Mouse (Mus musculus) gastrocnemius, adult 8-10 months (tissue): ENCODE measurements around the gene Grhl1. TPM values are rescaled to one million over a fixed set of nuclear protein-coding genes. Genes with fewer than 3 reads are reported as not detected.
"Not testable (repeated sequence)": the region's sequence is repeated elsewhere in the genome, so short reads cannot be mapped to it uniquely, and the experiment has no call there.

Experiments
- DNase-seq, 2 experiments: peaks; one replicate each; pipeline ENCODE4 v3.0.0; 2022; ENCODE audit warnings: low spot score in 2 of 2
- total RNA-seq, 4 experiments: library from RNA; stranded (reverse); gene quantifications; 2 replicates each; pipeline ENCODE4 v1.2.4; 2022

Grhl1 gene
- under 1 TPM in 3 of 4 experiments, not detected in 1; 0.10 to 0.22 (median 0.12) TPM for total RNA-seq

DNA sequence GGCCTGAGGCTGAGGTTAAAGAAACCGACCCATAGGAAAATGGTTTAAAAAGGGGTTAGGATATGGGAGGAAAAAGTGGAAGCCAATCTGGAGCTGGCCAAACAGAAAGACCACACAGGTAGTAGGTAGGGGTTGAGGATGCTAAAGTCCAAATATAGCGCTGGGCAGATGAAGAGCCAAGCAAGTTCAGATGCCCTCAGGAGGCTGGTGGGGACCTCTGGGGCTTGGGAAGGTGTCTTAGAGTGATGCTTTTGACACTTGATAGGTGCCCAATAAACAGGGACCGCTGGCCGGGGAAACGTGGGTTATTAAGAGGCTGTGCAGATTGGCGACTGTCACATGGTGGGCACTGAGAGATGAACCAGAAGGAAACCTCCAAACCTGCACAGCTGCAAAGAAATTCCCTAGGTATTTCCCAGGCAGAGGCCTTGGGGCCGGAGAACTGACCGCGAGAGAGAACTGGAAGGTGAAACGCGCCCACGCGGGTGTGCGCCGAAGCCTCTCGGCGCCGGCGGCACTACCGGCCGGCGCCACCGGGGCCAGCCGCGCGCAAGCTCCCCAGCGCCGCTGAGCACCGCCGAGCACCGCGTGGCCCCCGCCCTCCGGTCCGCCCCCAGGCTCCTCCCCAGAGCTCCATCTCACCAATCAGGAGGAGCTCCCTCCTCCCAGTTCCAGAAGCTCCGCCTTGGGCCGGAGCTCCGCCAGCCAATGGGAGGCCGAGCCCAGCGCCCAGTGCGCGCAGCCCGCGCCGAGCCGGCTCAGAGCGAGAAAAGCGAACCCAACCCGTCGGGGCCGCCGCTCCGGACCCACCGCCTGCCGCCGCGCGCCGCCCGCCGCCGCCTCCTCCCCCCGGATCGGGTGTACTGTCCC lies at the start of gene Grhl1:
Grhl1 (plus strand) TSS at position 761 of the 870 bp plus-strand sequence.
- peak; percentile 92 to 93 for DNase-seq

DNA sequence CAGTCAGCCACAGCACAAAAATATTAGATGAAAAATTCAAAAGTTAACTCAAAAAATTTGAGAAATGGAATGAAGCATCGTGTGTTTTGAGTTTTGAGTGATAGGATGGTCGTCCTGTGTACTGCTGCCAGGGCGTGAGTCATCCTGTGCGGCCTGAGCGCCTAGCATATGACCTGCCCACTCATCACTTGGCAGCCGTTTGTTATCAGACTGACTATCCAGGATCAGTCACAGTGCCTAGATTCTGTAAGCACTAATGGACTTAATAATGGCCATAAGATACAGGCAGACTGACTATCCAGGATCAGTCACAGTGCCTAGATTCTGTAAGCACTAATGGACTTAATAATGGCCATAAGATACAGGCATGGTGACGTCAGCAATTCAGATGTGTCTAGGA lies 47.0 kb upstream of the Grhl1 start:
- DNase-seq, result not testable (repeated sequence)

DNA sequence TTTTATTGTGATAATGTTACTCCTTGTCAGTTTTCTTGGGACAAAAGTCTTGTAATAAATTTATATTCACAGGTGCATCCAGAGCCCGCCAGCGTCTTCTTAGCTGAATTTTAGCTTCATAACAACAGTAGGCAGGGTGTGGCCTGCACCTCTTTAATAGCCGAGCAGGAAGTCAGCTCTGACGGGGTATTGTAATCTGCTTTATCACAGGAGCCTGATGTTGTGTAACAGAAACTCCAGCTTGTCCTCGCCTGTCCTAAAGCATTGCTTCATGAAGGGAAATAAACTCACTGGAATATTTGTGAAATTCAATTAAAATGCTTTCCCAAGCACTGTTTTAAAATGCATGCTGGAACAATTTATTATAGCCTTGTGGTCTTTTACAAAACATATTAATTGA lies 35.7 kb upstream of the Grhl1 start:
- DNase-seq, result no peak

DNA sequence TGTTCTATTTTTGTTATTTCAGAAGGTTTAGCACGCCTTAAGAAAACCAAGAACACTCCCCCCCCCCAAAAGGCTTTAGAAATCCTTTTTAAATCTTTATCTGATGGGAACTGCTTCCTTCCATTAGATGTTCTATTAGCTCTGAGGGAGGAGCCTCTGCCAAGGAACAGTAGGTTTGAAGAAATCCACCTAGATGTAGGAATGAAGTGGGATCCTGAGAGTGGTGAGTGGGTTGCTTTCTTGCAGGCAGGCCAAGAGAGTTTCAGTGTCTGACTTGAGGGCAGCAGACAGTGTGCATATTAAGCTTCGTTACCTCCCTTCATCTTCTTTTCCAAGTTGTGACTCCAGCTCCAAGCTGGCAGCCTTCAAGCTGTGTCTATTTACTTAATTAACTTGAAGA lies 34.9 kb upstream of the Grhl1 start:
- no peak for DNase-seq

DNA sequence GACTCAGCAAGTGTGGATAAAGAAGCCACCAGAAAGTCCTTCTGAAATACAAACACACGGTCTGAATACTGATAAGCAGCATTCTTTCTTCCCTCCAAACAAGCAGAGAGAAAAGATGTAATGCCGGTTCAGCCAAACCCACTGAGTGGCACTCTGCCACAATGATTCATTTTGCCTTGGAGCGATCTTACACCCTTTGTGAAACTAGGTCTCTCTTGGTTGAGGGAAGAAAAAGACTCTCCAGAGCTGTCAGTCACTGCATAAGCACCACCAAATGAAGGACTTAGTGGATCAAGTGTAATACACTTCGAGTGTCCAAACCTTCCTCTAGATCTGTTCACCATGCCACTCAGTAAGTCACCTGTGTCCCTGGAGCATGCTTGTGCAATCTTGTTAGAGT lies 34.1 kb upstream of the Grhl1 start:
- DNase-seq, result no peak

DNA sequence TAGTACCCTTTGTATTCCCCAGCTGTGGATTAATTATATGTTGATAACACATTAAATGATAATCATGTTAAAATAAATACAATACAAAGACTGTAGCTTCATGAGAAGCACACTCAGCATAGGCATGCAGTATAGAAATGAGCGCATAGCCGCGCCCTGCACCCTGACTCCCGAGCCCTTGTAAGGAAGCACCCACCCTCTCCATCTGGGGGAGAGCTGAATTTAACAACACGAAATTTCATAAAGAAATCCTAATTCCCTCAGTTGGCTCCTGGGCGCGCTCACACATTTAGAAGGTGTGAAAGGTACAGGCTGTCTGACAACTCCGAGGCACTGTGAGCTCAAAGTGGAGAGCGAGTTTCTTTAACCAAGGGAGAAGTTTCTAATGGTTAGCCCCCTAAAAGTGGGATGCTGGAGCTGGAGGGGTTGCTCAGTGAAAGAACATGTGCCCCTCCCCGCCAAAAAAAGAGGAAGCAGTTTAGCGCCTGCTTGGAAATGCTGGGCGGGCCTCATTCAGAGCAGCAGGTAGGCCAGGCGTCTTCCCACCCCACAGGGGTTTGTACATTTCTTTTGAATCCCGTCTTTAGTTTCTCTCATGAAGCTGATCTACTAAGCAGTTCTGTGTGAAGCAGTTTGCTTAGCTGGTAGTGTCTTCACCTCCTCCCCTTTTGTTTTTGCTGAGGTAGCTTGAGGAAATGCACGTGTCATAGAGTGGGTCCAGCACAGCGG lies 30.5 kb upstream of the Grhl1 start:
- DNase-seq, result no peak

DNA sequence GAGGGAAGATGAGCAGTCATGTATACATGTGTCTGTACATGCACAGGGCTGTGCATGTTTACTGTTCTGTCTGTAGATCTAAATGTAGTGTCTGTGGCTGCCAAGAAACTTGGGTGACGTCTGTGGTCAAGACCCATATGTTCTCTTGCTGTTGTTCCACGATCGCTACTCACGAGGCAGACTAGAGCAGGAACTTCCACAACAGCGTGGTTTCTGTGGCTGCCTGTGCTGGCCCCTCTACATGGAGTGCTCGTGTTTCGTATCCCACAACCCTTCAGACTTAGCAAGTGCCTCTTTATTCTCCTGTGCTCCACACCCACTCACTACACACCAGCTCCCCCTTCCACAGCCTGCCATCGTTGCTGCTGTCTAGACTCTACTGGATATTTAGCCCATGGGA lies 24.4 kb upstream of the Grhl1 start:
- no peak for DNase-seq

DNA sequence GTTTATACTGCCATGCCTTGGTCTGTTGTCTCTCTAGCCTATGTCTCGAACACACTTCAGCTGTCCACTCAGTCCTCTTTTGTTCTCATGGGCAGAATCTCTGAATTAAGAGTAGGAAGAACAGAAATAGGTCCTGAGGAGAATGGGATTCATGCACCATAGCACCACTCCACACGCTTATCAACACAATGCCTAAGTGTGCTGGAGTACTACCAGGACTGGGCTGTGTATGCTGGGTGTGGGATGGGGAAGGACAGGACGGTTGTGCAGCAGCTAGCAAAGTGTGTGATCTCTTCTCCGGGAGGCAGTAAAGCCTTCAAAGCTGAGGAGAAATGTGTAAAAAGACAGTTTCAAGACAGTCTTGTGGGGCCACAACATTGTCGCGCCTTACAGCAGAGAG lies 23.2 kb upstream of the Grhl1 start:
- DNase-seq, result no peak

DNA sequence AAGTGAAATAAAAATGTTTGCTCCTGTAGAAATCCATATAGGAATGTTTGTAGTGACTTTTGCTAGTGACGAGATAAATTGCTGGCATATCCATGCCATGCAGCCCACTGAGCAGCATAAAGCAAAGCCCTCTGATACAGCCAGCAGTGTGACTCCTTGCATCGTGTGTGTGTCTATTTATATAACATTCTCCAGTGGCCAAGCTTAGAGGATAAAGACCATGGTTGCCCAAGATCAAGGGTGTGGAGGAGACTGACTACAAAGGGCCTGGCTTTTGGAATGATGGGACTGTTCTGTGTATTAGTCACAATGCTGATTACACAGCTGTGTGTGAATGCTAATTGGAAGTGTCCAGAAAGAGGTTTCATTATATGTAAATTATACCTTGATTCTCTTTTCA lies 19.6 kb upstream of the Grhl1 start:
- DNase-seq, result no peak

DNA sequence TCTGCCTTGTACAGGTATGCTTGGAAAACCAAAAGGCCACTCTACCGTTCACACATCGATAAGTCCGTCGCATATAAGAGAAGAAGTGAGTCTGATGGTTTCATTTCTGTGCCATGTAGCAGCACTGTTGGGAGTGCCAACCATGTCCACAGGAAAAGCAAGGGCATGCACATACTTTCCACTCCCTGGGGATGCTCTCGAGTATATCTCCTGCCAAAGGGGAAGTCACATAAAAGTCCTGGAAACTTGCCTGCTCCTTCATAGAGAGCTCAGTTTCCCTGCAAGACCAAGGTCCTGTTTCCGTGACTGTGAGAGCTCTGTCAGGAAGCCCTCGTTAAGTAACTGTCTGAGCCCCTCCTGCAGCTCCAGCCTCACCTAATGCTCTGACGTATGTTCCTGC lies 16.1 kb upstream of the Grhl1 start:
- DNase-seq, result no peak

DNA sequence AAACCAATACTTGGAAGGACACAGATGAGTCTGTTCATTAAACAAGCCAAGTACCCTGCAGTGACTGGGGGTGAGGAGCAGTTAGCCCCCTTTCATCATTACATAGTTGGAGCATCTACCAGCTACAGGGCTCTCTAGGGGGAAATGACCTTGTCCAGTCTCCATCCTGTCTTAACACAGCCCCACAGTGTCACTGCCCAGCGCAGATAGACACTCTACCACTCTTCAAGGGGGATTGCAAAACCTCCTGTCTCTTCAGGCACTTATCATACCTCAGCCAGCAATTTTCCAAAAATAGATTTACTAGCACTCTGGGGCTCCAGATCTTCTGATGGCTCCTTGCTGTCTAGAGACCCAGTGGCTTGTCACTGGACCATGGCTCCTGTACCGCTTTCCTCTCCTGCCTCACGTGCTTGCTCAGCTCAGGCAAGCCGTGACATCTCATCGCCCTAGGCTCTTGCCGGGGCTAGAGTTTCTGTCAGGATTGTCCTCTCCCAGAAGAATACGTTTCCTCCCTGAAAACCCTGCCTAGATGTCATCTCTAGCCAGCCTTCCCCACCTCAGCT lies 8.6 kb upstream of the Grhl1 start:
- no peak for DNase-seq

DNA sequence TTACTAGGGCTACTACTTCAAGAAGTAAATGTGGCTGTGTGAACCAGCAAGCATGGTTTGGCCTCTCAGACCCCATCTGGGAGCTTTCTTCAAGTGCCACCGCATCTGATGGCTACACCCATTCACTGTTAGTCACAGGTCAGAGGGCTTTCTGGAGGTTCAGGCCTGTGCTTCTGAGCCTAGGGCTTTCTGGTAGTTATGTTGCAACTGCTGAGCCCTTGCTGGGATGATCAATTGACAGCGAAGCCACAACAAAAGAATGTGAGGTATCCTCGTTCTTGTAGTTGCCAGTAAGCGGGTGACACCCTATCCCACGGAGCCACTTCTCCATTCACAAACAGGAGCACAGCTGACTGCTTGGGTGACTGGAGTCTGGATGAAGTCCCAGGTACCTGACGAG lies 6.8 kb upstream of the Grhl1 start:
- no peak for DNase-seq

DNA sequence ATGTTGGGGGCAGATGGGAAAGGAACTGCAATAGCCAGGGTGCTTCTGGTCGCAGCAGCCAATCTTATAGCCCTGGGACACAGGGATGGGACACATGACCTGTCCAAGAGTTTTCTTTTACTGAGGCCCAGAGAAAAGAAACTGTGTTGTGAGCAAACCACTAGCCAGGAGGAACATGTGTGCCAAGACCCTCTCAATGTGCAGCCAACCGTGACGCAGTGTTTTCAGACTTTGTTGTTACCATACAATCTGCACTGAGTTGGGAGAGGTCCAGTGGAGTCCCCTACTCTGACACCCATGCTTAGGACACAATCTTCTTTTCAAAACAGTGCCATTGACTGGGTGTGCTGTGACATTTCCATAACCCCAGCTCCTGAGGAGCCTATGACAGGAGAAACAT lies 4.5 kb upstream of the Grhl1 start:
- DNase-seq, result no peak

DNA sequence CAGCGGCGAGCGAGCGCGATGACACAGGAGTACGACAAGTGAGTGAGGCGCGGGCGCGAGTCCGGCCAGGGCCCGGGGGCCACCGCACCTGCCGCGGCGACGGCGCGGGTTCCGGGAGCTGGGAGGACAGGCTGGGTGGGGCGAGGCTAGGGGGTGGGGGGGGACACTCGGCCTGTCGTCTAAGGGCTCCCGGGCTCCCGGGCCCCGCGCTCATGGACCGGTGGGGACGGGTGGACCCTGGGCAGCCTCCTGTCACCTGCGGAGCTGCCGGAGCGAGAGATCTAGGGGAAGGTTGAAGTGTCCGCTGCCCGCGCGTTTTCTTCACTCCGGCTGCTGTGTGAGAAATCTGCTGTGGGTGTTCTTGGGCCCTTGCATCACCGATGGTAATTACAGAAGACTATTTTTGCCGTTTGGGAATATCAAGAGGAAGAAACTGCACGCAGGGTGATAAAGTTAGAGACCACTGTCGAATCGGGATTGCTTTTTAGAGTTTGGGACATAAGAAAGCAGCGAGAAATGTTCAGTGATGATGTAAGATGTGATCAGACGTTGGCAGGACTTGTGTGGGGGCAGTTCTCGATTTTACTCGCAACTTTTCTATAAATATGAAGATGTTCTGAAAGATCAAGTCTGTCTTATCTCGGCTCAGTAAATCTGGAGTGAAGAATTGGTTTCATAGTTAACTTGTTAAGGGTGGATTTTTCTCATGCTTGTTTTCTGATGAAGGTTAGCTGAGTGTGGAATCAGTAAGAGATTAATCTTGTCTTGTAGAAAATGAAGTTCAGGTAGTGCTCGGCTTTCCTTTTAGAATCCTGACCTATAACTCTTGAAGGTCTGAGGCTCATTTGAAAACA lies 565 bp downstream of the Grhl1 start:
- no peak for DNase-seq

DNA sequence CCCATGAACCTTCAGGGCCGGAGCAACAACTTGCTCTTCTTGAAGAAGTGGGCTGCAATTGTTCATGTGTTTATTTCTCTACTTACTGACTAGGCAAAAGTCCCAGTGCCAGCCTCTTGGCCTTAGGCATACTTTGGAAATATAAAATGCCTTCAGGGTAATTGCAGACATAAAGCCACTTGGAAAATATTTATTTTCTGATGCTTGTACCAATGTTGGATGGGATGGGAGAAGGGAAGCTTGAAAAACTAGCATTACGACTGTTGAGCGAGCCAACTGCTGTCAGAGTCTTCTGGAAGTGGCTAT lies 1.1 kb downstream of the Grhl1 start:
- DNase-seq, result no peak

DNA sequence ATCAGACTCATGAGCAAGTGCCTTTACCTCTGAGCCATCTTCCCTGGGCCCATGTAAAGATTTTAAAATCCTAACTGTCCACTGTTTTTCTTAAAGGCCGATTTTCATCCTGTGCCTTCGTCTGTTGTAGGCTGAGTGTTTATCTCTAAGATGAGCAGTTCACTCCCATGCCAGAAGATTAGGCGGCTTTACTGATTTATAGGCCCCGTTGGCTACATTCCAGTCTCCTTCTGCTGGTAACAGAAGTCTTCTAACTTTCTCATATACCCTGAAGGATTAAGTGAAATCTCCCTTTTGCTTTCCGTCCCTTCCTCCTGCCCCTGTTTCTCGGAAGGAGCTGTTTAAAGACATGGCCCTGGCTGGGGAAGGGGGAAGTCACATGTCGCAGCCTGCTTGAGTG lies 2.8 kb downstream of the Grhl1 start:
- DNase-seq, result no peak

DNA sequence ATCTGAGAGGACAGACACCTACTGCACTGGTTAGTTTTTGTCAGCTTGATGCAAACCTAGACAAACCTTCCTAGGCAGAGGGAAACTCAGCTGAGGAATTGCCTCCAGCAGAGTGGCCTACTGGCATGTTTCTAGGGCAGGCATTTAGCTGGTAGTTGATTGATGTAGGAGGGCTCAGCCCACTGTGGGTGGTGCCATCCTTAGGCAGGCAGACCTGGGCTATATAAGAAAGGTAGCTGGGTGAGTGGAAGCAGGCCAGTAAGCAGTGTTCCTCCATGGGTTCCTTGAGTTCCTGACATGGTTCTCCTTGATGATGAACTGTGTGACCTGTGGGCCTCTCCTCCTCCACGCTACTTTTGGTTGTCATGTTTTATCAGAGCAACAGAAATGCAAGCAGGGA lies 8.4 kb downstream of the Grhl1 start:
- DNase-seq, result no peak

DNA sequence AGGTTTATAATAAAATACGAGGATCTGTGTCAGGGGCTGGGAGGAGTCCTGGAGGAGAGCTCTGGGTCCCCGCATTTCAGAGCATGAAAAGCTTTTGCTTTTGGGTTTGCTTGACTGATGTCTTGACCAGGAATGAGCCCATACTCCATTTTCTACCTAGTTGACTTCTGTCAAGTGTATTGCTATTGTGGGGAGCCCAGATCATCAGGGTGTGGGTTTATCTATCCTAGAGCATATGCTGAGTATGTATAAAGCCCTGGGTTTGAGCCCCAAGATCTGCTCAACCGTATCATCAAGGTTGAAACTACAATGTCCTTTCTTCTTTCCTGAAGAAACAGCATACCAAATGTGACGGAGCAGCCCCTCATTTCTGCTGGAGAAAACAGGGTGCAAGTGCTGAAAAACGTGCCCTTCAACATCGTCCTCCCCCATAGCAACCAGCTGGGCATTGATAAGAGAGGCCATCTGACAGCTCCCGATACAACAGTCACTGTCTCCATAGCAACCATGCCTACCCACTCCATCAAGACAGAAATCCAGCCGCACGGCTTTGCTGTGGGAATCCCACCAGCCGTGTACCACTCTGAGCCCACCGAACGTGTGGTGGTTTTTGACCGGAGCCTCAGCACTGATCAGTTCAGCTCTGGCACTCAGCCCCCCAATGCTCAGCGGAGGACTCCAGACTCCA lies 9.1 kb downstream of the Grhl1 start:
- no peak for DNase-seq

DNA sequence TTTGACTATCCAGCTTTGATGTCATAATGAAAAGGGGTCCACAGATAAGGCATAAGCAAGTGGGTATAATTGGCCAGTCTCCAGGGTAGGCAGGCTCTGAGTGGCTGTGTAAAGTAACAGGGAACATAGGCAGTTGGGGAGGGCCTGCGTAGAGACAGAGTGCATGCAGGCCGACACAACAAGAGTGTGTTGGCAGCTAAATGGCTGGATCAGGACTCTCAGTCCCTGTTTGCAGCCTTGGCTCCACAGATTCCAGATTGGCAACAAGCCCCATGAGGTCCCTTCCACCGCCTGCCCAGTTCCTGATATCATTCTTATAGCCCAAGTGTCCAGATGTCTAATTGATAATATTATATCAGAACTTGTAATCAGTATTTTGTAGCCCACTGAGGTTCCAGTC lies 11.6 kb downstream of the Grhl1 start:
- no peak for DNase-seq

DNA sequence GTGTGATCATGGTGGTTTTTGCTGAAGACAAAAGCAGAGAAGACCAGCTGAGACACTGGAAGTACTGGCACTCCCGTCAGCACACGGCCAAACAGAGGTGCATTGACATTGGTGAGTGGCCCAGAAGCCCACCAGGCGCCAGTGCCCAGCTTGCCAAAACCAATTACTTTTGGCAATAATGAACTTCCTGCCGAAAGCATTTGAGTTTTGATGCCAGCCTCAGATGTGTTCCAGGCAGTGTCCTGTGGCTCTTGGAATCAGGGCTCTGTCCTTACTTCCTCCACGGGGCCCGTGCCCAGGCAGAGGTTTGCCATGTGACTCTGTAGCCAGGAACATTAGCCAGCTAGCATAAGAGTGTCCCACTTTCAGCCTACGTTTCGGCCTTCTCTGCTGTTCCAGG lies 12.8 kb downstream of the Grhl1 start:
- DNase-seq, result peak in 1 of 2 experiments; percentile 20

DNA sequence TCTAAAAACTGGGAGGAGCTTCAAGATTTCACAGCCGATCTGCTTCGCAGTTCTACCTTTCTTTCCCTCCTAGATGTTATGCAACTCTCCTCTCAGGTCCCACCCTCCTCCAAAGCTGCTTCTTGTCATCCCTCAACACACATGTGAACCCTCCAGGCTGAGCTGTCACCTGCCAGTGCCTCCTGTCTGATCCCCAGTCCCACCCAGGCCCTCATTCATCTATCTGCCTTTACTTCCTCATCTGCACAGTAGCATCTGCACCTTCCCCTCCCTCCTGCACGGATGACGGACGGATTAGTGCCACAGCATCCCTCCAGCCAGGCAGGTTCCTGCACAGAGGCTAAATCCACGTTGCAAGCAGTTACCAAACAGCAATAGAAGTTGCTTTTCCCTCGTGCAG lies 14.1 kb downstream of the Grhl1 start:
- no peak for DNase-seq
